Mouse (Mus musculus): Measurements from ENCODE around the gene Naif1.
"Not testable (repeated sequence)": the region's sequence is repeated elsewhere in the genome, so short reads cannot be mapped to it uniquely, and the experiment has no call there.

The Naif1 gene

GRCm38 (mm10) chr2:32459657-32460056 lies 9.4 kb downstream of the Naif1 start:
- DNase-seq, result no peak

- no peak for DNase-seq
Observed at GRCm38 (mm10) chr2:32463773-32464172, 13.5 kb downstream of the Naif1 start.

GRCm38 (mm10) chr2:32464212-32464891 lies 14.1 kb downstream of the Naif1 start:
- DNase-seq, result no peak

GRCm38 (mm10) chr2:32471001-32471680 lies 20.9 kb downstream of the Naif1 start:
- DNase-seq, result no peak

DNA sequence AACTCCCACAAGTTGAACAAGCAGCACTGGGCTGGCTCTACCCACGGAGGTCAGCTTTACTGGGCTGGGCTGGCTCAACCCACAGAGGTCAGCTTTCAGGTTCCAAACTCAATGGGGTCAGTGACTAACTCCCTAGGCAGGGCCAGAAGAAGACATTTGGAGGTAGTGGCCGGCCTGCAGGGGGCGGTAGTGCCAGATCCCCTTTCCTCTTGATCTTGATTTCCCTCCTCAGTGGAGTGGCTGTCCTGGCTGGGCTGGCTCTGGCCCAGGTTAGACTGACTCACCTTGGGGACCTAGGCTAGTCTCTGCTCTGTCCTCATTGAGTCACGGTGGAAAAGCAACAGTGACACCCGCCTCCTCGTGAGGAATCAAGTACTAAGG lies 21.4 kb downstream of the Naif1 start:
- peak in 1 of 2 experiments; percentile 38 for DNase-seq

DNA sequence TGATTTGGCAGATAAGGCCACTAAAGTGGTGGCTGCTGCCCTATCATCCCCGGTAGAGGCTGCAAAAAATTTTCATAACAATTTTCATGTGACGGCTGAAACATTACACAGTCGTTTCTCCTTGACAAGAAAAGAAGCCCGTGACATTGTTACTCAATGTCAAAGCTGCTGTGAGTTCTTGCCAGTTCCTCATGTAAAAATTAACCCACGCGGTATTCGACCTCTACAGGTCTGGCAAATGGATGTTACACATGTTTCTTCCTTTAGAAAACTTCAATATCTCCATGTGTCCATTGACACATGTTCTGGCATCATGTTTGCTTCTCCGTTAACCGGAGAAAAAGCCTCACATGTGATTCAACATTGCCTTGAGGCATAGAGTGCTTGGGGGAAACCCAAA lies 25.1 kb downstream of the Naif1 start:
- not testable (repeated sequence) for DNase-seq

DNA sequence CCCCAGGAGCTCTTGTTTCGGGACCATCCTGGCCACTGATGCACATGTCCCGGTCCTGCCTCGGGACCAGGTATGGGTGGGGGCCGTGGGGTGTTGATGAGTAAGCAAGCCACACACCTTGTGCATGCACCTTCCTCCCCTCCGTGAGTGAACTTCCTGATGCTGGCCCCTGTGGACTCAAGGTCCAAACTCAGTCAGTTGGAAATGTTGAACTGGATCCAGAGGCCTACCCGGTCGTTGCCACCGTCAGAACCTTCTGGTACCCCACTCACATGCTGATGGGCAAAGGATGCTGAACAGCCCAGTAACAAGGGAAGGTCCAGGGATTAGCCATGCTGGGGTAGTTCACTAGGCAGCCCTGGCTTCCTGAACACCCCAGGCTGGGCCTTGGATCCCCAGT lies 32.1 kb downstream of the Naif1 start:
- DNase-seq, result no peak

GRCm38 (mm10) chr2:32483179-32483875 lies 33.1 kb downstream of the Naif1 start:
- DNase-seq, result no peak

DNA sequence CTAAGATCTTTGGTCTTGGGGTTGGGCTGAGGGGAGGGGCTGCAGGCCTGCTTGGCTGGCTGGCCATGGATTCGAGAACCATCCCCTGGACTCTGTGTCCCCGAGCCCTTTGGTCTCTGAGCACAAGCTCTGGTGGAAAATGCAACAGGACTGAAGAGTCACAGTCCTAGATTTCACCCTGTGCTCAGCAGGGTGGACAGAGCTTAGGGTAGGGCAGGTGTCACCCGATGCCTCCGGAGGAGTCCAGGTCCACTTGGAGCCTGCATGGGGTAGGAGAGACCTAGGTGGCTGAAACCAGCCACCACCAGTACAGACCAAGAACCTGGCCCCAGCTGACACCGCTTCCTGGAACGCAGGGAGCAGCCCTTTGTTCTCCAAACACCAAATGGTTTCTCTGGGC lies 34.7 kb downstream of the Naif1 start:
- no peak for DNase-seq

DNA sequence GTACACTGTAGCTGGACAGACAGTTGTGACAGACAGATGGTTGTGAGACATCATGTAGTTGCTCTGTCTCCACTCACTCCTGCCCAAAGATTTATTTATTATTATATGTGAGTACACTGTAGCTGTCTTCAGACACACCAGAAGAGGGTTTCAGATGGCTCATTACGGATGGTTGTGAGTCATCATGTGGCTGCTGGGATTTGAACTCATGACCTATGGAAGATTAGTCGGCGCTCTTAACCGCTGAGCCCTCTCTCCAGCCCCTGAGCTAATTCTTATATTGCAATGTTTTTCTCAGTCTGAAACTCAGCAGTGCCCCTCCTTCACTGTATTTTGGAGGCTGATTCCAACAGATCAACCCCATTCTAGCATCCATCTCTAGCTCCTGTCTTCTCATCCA lies 35.5 kb downstream of the Naif1 start:
- no peak for DNase-seq

DNA sequence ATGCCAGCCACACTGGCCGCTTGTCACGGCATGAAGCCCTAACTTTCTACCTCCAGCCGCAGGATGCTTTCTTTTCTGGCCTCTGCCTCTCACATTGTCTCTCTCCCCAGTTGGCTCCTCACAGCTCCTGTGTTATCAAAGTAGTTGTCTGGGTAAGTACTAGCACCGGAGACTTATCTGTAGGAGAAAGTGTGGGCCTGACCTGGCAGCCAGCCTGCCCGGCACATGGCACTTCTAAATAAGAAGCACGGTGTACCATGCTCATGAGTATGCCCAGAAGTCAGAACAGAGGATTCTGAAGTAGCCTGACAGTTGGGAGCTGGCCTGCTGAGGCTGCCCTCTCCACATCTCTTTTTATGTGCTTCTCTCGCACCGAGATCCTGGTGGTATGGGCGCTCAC lies 35.9 kb downstream of the Naif1 start:
- no peak for DNase-seq

DNA sequence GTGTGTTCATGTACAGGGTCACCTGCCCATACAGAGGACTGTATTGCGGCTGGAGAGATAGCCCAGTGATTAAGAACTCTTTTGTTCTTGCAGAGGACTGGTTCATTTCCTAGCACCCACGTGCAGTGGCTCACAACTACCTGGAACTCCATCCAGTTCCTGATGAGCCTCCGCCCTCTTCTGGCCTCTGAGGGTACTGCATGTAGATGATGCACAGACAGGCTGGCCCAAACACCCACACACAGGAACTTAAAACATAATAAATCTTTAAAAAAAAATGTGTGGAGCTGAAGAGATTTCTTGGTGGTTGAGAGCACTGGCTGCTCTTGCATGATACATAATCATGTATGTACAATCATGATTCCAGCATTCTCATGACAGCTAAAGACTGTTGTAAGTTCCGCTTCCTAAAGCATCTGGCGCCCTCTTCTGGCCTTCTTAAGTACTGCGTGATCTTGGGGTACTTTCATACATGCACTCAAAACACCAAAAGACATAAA lies 36.9 kb downstream of the Naif1 start:
- DNase-seq, result peak; percentile 86 to 89

DNA sequence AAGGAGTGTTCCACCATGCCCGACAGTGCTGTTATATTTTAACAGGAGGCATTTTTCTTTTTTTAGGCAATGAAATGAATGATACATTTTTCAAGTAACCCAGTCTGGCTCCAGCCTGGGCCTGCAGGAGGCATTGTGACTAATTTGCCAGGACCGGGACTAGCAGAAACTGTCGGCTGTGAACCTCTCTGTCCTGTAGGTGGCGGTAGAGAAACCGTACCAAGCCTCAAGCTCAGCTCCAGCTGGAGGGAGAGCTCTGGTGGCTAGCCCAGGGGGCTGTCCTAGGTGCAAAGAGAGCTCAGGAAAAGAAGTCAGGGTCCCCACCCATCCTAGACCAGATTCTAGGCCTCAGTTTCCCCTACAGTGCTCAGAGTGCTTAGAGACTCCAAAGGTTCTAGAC lies 38.4 kb downstream of the Naif1 start:
- DNase-seq, result peak; percentile 78 to 83

- DNase-seq, result not testable (repeated sequence)
Observed at GRCm38 (mm10) chr2:32490730-32491129, 40.5 kb downstream of the Naif1 start.

- DNase-seq, result peak; percentile 40 to 47
Observed at GRCm38 (mm10) chr2:32492661-32493060, 42.4 kb downstream of the Naif1 start.

DNA sequence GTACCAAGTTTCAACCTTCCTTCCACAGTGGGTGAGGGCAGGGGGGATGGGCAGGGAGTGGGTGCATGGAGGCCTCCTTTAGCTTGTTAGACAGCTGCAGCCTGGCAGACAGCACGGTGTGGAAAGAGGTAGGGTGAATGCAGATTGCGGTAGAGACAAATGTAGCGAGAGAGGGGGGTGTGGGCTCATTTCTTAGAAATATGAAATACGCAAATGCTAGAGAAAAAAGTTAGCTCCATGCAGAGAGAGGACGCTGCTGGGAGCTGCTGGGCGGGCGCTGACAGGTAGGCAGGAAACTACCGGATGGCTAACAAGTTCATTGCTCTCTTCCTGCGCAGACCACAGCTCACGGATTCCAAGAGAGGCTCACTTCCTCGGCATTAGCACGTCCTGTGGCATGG lies 43.0 kb downstream of the Naif1 start:
- DNase-seq, result peak; percentile 86 to 90

DNA sequence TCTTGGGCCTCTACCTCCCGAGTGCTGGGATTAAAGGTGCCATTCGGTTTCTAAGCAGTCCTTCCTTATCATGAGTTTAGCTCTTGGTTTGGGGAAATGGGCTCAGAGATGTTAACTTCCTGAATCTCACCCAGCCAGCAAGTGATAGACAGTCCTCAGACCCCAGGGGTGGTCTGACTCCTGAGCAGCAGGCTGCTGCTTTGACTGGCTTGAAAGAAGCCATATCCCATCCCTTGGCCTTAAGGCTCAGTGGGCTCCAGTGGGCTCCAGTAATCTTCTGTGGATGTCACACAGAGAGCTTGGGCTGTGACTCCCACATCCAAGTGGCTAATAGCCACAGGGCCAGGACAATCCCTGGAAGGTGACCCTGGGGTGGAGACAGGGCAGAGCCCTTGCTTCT lies 44.3 kb downstream of the Naif1 start:
- DNase-seq, result peak; percentile 52 to 53

DNA sequence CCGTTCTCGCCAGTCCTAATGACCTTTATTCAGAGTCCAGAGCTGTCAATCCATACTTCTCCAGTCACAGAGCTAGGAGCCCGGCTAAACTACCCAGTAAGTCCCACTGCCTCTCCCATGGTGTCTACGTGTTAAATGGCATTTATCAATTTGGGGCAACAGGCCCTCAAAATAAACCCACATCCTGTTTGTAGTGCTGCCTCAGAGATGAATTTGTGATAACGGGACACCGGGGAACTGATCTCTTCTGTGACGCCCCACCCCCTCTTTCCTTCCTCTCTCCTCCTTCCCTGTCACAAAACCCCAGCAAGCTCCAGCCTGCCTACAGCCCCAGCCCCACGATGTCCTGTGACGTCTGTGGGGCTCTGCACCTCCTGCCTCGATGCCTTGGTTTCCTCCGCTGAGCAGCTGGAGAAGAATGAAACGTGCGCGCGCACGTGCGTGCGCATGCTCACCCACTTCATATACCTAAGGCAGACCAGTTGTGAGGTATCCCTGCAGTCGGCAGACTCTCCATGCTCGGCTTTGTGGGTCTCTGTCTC lies 45.0 kb downstream of the Naif1 start:
- DNase-seq, result peak; percentile 89 to 95

DNA sequence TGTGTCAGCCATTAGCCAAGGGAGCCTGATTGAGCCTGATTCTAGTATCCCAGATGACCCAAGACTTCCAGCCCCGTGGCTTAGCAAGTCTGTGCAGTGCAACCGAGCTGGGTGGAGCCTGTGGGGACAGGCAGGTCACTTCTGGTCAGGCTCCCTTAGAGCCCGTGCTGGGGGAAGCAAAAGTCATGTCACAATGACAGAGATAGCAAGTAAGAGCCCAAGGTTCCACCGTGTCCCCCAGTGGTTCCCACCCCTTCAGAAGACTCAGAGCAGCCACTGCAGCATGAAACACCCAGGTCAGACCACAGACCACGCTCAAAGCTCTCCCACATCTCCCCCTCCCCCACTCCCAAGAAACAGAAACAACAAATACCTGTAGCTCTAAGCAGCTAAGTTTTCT lies 45.9 kb downstream of the Naif1 start:
- DNase-seq, result peak; percentile 47 to 56

- no peak for DNase-seq
Observed at GRCm38 (mm10) chr2:32499365-32499764, 49.1 kb downstream of the Naif1 start.

DNA sequence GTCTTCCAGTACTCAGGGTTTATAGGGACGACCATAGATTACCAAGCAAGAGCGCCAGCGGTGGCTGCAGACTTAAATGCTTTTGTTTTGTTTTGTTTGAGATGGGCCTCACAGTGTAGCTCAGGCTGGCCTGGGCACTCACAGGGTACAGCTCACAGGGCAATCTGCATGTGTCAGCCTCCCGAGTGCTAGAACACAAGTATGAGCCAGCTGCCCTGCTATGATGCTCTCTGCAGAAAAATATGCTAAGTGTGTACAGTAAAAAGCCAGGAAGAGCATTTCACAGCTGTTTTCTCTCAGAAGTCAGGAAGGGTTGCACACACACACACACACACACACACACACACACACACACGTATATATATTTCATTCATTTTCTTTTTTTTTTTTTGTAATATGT lies 50.2 kb downstream of the Naif1 start:
- DNase-seq, result peak in 1 of 2 experiments; percentile 52

DNA sequence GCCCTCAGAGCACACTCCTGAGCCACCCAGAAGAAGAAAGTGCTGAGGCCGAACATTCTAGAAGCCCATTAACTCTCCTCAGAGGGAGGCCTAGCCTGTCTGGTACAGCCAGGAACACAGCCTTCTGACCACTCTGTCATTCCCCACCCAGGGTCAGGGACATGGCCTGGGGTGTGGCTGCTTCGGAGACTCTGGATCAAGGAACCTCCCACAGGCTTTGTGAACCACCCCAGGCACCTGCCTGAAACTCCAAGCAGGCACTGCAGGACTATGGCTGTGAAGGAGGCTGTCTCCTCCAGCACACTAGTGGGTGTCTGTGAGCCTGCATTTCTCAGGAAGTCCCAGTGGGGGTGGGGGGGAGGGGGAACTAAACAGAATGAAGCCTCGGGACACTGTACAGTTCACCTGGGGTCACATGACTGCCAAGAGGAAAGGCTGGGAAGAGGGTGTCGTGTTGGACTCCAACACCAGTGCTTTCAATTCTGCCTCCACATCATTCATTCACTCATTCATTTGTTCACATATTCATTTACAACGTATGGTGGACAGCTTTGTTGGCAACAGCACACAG lies 51.6 kb downstream of the Naif1 start:
- DNase-seq, result peak in 1 of 2 experiments; percentile 38

GRCm38 (mm10) chr2:32502843-32503242 lies 52.6 kb downstream of the Naif1 start:
- DNase-seq, result no peak
